Mouse (Mus musculus): ENCODE measurements around the gene Dnm3. TPM values are rescaled to one million over a fixed set of nuclear protein-coding genes. Genes with fewer than 3 reads are reported as not detected.
A peak's percentile ranks its signal among the peaks of the same experiment; 100 is the strongest.

Gene Dnm3
- total and polyA plus RNA-seq, 2 experiments from 2014 or later: 56.3 to 64.7 TPM

DNA sequence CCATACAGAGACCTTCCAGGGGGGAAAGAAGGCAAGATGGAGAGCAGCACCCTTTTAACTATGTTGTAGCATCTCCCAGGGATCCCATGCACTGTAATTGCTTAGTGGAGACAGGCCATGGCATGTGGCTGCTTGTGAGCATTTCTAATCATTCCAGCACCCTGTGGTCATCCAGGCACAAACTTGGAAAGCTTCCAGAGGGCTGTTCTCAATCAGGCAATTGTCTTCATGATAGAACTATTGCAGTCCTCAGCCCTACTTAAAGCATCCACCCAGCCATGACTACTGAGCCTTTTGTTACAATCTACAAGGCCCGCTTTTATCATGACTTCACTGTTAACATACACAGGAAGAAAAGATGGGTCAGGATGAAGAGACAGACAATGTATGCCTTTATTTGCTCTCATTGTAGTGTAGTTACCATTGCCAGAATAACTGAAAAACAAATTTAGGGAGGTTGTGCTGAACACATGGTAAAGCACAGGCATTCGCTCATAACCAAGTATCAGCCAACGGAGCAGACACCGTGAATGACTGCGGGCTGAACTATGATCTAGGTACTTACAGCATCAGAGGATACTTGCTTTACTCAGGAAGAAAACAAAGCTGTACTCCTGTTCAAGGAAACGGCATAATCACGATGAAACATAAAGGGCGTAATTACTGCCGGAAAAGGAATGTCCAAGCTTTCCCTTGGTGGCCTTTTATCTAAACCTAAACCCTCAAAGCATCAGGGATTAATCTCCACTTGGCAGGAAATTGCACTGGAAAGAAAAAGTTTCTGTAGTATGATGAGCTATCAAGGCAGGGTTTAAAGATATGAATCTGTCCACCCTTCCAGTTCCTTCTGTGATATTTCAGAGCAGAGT, 280.8 kb downstream of the Dnm3 start:
- Histone ChIP-seq H3K27ac (peak overlapping the region; percentile 34; the same call in 1 of the 2 replicates), H3K4me3 (ENCODE audit: low read length) (no peak overlapping the region), H3K9ac (replicated peaks; ENCODE audit: low read length) (no peak overlapping the region), H3K27me3 (ENCODE audit: insufficient read depth, low read length) (no peaks in the 10 kb centered on the region), H3K4me1 (ENCODE audit: insufficient read depth, low read length) (peaks cover 11% of the 10 kb centered on the region), H3K9me3 (ENCODE audit: low read length) (no peaks in the 10 kb centered on the region), H3K4me2 (ENCODE audit: low read depth, low read length) (no peak overlapping the region), H3K36me3 (ENCODE audit: insufficient read depth, low read length) (no peaks in the 10 kb centered on the region)
- peak; percentile 90 for ATAC-seq
- TF ChIP-seq CTCF (IDR thresholded peaks at IDR 0.05; ENCODE audit: low read depth): no peak
- peak; percentile 82 for DNase-seq (ENCODE audit: low spot score)
- WGBS: 41% methylated on average over 9 of the region's 9 CpGs

DNA sequence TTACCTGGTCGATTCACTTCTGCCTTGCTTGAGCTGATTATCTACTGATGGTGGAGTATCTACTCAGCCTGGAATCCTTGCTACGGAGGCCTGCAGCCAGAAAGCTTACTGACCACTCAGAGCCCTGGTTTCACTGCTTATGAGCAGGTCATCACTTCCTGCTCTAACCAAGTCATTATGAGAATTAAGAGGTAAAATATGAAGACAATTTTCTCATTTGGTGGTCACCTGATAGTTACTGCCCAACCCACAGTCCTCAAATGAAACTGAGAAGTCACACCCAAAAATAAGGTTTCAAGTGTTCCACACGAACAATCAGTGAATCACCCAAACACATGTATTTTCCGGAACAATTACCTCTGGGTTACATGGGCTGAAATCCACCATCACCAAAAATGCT, 289.1 kb downstream of the Dnm3 start:
- peaks cover 10% of the 10 kb centered on the region for H3K4me1 ChIP-seq (ENCODE audit: insufficient read depth, low read length)
- DNase-seq (ENCODE audit: low spot score) (no peak), ATAC-seq (no peak)
- no peak overlapping the region for H3K4me2 ChIP-seq (ENCODE audit: low read depth, low read length)
- no peak overlapping the region for H3K4me3 ChIP-seq (ENCODE audit: low read length)
- WGBS: 94% methylated on average over 4 of the region's 4 CpGs
- H3K9me3 ChIP-seq (ENCODE audit: low read length): no peaks in the 10 kb centered on the region
- no peaks in the 10 kb centered on the region for H3K27me3 ChIP-seq (ENCODE audit: insufficient read depth, low read length)
- TF ChIP-seq CTCF (IDR thresholded peaks at IDR 0.05; ENCODE audit: low read depth): no peak
- no peak overlapping the region for H3K27ac ChIP-seq
- H3K9ac ChIP-seq (replicated peaks; ENCODE audit: low read length): no peak overlapping the region
- H3K36me3 ChIP-seq (ENCODE audit: insufficient read depth, low read length): no peaks in the 10 kb centered on the region

DNA sequence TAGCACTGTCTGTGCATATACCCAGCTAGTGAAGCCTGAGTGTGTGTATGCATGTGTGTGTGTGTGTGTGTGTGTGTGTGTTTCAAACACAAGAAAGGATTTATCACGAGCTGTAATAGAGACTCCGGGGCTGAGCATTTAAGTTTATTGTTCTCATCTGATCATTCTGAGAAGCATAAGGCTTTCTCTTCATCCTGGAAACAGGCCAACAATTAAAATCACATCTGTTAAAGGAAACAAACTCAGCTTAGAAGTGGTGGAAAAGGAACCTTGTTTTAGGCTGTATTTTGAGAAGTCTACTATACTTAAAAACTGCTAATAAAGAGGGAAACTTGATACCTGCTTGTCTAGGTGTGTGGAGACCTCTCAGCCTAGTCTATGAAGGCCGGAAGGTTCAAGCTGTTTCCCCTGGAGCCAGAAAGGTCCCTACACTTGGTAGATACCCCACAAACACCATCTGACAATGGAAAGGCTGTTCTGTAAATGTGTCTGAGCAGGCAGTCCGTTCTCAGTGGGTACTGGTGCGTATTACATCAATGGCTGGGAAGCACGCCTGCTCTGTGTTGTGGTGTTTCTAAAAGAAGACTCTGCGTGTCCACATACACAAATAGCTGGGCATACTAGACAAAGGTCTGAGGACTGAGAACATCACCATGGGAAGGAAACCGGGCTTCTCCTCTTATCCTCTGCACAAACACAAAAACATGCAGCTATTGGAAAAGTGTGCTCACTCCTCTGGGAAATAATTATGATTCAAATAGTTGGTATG, 290.3 kb downstream of the Dnm3 start:
- Histone ChIP-seq H3K4me3 (ENCODE audit: low read length) (no peak overlapping the region), H3K27ac (peak overlapping the region; percentile 45; the same call in 1 of the 2 replicates), H3K9ac (replicated peaks; ENCODE audit: low read length) (no peak overlapping the region), H3K4me1 (ENCODE audit: insufficient read depth, low read length) (peaks cover 13% of the 10 kb centered on the region), H3K36me3 (ENCODE audit: insufficient read depth, low read length) (no peaks in the 10 kb centered on the region), H3K9me3 (ENCODE audit: low read length) (no peaks in the 10 kb centered on the region), H3K4me2 (ENCODE audit: low read depth, low read length) (no peak overlapping the region), H3K27me3 (ENCODE audit: insufficient read depth, low read length) (no peaks in the 10 kb centered on the region)
- DNase-seq (ENCODE audit: low spot score) (peak; percentile 43), ATAC-seq (peak; percentile 57)
- whole genome bisulfite sequencing: 41% methylated on average over 8 of the region's 8 CpGs
- no peak for TF ChIP-seq CTCF (IDR thresholded peaks at IDR 0.05; ENCODE audit: low read depth)

DNA sequence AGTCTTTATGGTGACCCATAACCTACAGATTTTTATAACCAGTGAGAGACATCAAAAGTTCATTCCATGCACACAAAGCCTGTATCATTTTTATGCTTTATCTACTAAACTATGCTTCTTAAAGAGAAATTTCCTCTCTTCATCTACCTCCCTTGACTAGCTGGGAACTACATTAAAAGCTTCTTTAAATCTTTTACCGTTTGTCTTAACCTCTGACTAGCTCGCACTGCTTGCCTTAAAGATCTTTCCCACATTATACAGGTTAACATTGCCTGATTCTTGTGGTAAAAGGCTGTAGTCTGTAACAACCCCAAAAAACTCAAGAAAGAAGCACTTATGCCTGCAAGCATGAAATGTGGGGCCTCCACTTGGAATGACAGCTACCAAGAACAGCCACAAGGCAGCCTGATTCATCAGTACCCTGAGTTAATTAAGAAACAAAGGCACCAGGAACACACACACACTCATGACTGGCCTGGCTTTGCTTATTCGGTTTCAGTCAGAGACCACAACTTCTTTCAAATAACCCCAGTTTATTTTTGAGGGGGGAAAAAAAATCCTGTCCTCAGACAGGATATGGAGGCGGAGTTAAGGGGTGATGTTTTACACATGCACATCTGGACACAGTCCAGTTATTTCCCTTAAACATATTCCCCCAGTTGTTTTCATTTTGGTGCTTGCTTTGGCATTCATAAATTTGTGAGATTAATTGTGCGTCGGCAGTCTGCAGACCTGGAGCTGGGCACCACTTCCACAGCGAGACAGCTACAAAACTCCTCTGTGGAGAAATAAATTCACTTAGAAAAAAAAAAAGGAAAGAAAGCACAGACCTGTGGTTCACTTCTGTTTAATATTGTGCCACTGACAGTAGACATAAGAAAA, 291.1 kb downstream of the Dnm3 start:
- Histone ChIP-seq H3K9ac (replicated peaks; ENCODE audit: low read length) (no peak overlapping the region), H3K4me1 (ENCODE audit: insufficient read depth, low read length) (peaks cover 13% of the 10 kb centered on the region), H3K27ac (peak overlapping the region; percentile 45), H3K4me2 (ENCODE audit: low read depth, low read length) (no peak overlapping the region), H3K27me3 (ENCODE audit: insufficient read depth, low read length) (no peaks in the 10 kb centered on the region), H3K4me3 (ENCODE audit: low read length) (no peak overlapping the region), H3K9me3 (ENCODE audit: low read length) (no peaks in the 10 kb centered on the region), H3K36me3 (ENCODE audit: insufficient read depth, low read length) (no peaks in the 10 kb centered on the region)
- no peak for ATAC-seq
- no peak; the same call in 1 of the 2 replicates for TF ChIP-seq CTCF (IDR thresholded peaks at IDR 0.05; ENCODE audit: low read depth)
- 52% methylated on average over 7 of the region's 7 CpGs for WGBS
- DNase-seq (ENCODE audit: low spot score): no peak

DNA sequence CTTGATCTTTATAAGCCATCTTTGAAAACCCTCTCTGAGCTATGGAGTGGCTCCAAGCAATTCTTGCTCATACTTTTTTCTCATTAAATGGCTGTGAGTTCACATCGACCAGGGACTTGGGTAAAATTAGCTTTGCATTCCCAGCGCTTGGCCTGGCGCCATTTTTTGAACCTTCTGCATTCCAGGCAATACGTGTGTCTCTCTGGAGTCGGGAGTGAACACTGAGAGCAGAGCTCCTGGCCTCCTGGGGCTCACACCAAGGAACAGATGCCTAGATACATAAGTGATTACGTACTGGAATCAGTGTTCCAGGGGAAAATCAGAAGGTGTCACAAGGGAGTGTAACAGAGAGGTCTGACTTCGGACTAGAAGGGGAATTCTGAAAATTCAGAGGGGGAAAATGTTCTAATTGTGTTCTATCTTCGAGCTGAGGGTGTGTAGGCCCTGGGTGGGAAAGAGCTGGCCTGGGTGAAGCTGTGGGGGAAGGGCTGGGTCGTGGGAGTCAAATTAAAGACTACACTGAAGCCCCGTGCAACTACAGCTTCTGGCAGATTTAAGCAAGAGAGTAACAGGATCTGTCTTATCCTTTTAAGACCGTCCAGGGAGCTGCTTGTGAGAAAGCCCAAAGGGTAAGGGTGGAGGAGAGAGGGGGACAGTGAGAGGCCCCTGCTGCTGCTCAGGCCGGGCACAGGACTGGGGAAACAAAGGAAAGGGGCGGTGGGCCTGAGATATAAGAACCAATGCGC, 293.7 kb downstream of the Dnm3 start:
- H3K9ac ChIP-seq (replicated peaks; ENCODE audit: low read length): no peak overlapping the region
- H3K27ac ChIP-seq: peak overlapping the region; percentile 1; the same call in 1 of the 2 replicates
- no peak for TF ChIP-seq CTCF (IDR thresholded peaks at IDR 0.05; ENCODE audit: low read depth)
- peaks cover 13% of the 10 kb centered on the region for H3K4me1 ChIP-seq (ENCODE audit: insufficient read depth, low read length)
- no peaks in the 10 kb centered on the region for H3K27me3 ChIP-seq (ENCODE audit: insufficient read depth, low read length)
- H3K4me2 ChIP-seq (ENCODE audit: low read depth, low read length): no peak overlapping the region
- no peaks in the 10 kb centered on the region for H3K36me3 ChIP-seq (ENCODE audit: insufficient read depth, low read length)
- ATAC-seq (0 out of 2 replicates have a peak, but pooled peaks have one; percentile 21), DNase-seq (ENCODE audit: low spot score) (peak; percentile 58)
- no peak overlapping the region for H3K4me3 ChIP-seq (ENCODE audit: low read length)
- no peaks in the 10 kb centered on the region for H3K9me3 ChIP-seq (ENCODE audit: low read length)
- 35% methylated on average over 14 of the region's 14 CpGs for WGBS
